Mouse (Mus musculus): ENCODE measurements around the gene Tex44.

- TF ChIP-seq GATA1 (IDR thresholded peaks at IDR 0.05; ENCODE audit: borderline replicate concordance, low read length) (no peak), FLI1 (IDR thresholded peaks at IDR 0.05; ENCODE audit: low read length) (no peak)
Observed at GRCm38 (mm10) chr1:86406914-86407313, 19.2 kb upstream of the Tex44 start.
